Mouse (Mus musculus): Measurements from ENCODE around the gene Prtn3. TPM values are rescaled to one million over a fixed set of nuclear protein-coding genes. Genes with fewer than 3 reads are reported as not detected.

Gene Prtn3
- polyA plus RNA-seq, 1 experiment from 2014 or later, result 8.1 TPM

- Histone ChIP-seq H3K9me3 (no peaks in the 10 kb centered on the region), H3K4me3 (peak overlapping the region; percentile 73), H3K36me3 (replicated peaks) (peaks cover 58% of the 10 kb centered on the region), H3K27me3 (ENCODE audit: poor library complexity, severe bottlenecking) (peaks cover 38% of the 10 kb centered on the region), H3K4me1 (peaks cover 33% of the 10 kb centered on the region), H3K27ac (peak overlapping the region; percentile 99)
- 24% methylated on average over 14 of the region's 14 CpGs for WGBS
- DNase-seq (ENCODE audit: extremely low spot score, low spot score), result peak; percentile 57
Observed at GRCm38 (mm10) chr10:79909092-79909922, 35.0 kb downstream of the Prtn3 start.

GRCm38 (mm10) chr10:79910556-79910955 lies 36.3 kb downstream of the Prtn3 start, which contains the start of gene Gm26602:
Gene Gm26602, plus strand, starts transcription at chr10:79910856.
- Histone ChIP-seq H3K36me3 (replicated peaks) (peaks cover 45% of the 10 kb centered on the region), H3K27me3 (ENCODE audit: poor library complexity, severe bottlenecking) (peaks cover 32% of the 10 kb centered on the region), H3K4me1 (peaks cover 45% of the 10 kb centered on the region), H3K27ac (peak within 1 kb of the TSS; percentile 99; the same call in 1 of the 2 replicates), H3K9me3 (no peaks in the 10 kb centered on the region), H3K4me3 (0 out of 2 replicates have a peak within 1 kb of the TSS, but pooled peaks have one; percentile 1)
- WGBS, result 92% methylated on average over 4 of the region's 4 CpGs
- no peak for DNase-seq (ENCODE audit: extremely low spot score, low spot score)

GRCm38 (mm10) chr10:79912412-79912811 lies 38.1 kb downstream of the Prtn3 start:
- H3K9me3 ChIP-seq, result no peaks in the 10 kb centered on the region
- no peak overlapping the region; the same call in 1 of the 2 replicates for H3K4me3 ChIP-seq
- no peak for DNase-seq (ENCODE audit: extremely low spot score, low spot score)
- peaks cover 21% of the 10 kb centered on the region for H3K27me3 ChIP-seq (ENCODE audit: poor library complexity, severe bottlenecking)
- no peak overlapping the region for H3K27ac ChIP-seq
- peaks cover 62% of the 10 kb centered on the region for H3K4me1 ChIP-seq
- WGBS, result 67% methylated on average over 20 of the region's 20 CpGs
- peaks cover 30% of the 10 kb centered on the region for H3K36me3 ChIP-seq (replicated peaks)

- no peak for DNase-seq (ENCODE audit: extremely low spot score, low spot score)
- peaks cover 30% of the 10 kb centered on the region for H3K36me3 ChIP-seq (replicated peaks)
- H3K4me1 ChIP-seq, result peaks cover 65% of the 10 kb centered on the region
- peak overlapping the region; percentile 14; the same call in 1 of the 2 replicates for H3K4me3 ChIP-seq
- peaks cover 38% of the 10 kb centered on the region for H3K27me3 ChIP-seq (ENCODE audit: poor library complexity, severe bottlenecking)
- H3K27ac ChIP-seq, result no peak overlapping the region
- H3K9me3 ChIP-seq, result no peaks in the 10 kb centered on the region
- WGBS, result 67% methylated on average over 11 of the region's 11 CpGs
Observed at GRCm38 (mm10) chr10:79914131-79914947, 40.1 kb downstream of the Prtn3 start.

- H3K4me3 ChIP-seq, result peak overlapping the region; percentile 83; the same call in 1 of the 2 replicates
Observed at GRCm38 (mm10) chr10:79914948-79915596, 40.8 kb downstream of the Prtn3 start.

GRCm38 (mm10) chr10:79916081-79916480 lies 41.8 kb downstream of the Prtn3 start:
- 7% methylated on average over 8 of the region's 8 CpGs for WGBS

More at GRCm38 (mm10) chr10:79914948-79915596, 40.8 kb downstream of the Prtn3 start:
- H3K27me3 ChIP-seq (ENCODE audit: poor library complexity, severe bottlenecking), result peaks cover 45% of the 10 kb centered on the region
- H3K4me1 ChIP-seq, result peaks cover 68% of the 10 kb centered on the region
- H3K27ac ChIP-seq, result no peak overlapping the region
- H3K9me3 ChIP-seq, result no peaks in the 10 kb centered on the region
- 73% methylated on average over 7 of the region's 7 CpGs for WGBS
- no peak for DNase-seq (ENCODE audit: extremely low spot score, low spot score)
- H3K36me3 ChIP-seq (replicated peaks), result peaks cover 30% of the 10 kb centered on the region

GRCm38 (mm10) chr10:79916808-79917531 lies 42.7 kb downstream of the Prtn3 start, which contains the start of gene Kiss1r:
Gene Kiss1r, plus strand, starts transcription at chr10:79916971.
- H3K27ac ChIP-seq, result peak within 1 kb of the TSS; percentile 93
- peaks cover 87% of the 10 kb centered on the region for H3K4me1 ChIP-seq
- H3K27me3 ChIP-seq (ENCODE audit: poor library complexity, severe bottlenecking), result peaks cover 61% of the 10 kb centered on the region

More at GRCm38 (mm10) chr10:79916081-79916480, 41.8 kb downstream of the Prtn3 start:
- H3K36me3 ChIP-seq (replicated peaks), result peaks cover 22% of the 10 kb centered on the region
- H3K9me3 ChIP-seq, result no peaks in the 10 kb centered on the region
- peaks cover 78% of the 10 kb centered on the region for H3K4me1 ChIP-seq
- DNase-seq (ENCODE audit: extremely low spot score, low spot score), result no peak
- H3K27me3 ChIP-seq (ENCODE audit: poor library complexity, severe bottlenecking), result peaks cover 55% of the 10 kb centered on the region
- peak overlapping the region; percentile 83 for H3K4me3 ChIP-seq
- peak overlapping the region; percentile 93 for H3K27ac ChIP-seq

GRCm38 (mm10) chr10:79917532-79918100 lies 43.3 kb downstream of the Prtn3 start:
- Histone ChIP-seq H3K9me3 (no peaks in the 10 kb centered on the region), H3K36me3 (replicated peaks) (peaks cover 7% of the 10 kb centered on the region), H3K27me3 (ENCODE audit: poor library complexity, severe bottlenecking) (peaks cover 68% of the 10 kb centered on the region), H3K4me1 (peaks cover 83% of the 10 kb centered on the region), H3K27ac (no peak overlapping the region), H3K4me3 (peak overlapping the region; percentile 83)
- 65% methylated on average over 5 of the region's 5 CpGs for WGBS
- no peak for DNase-seq (ENCODE audit: extremely low spot score, low spot score)

More at GRCm38 (mm10) chr10:79916808-79917531, 42.7 kb downstream of the Prtn3 start, which contains the start of gene Kiss1r:
- DNase-seq (ENCODE audit: extremely low spot score, low spot score), result peak; percentile 83
- H3K36me3 ChIP-seq (replicated peaks), result peaks cover 13% of the 10 kb centered on the region
- H3K9me3 ChIP-seq, result no peaks in the 10 kb centered on the region
- H3K4me3 ChIP-seq, result peak within 1 kb of the TSS; percentile 83
- 3% methylated on average over 42 of the region's 42 CpGs for WGBS

GRCm38 (mm10) chr10:79918231-79919078 lies 44.2 kb downstream of the Prtn3 start:
- DNase-seq (ENCODE audit: extremely low spot score, low spot score), result no peak
- H3K27me3 ChIP-seq (ENCODE audit: poor library complexity, severe bottlenecking), result peaks cover 76% of the 10 kb centered on the region
- WGBS, result 3% methylated on average over 35 of the region's 35 CpGs
- H3K27ac ChIP-seq, result no peak overlapping the region
- peaks cover 81% of the 10 kb centered on the region for H3K4me1 ChIP-seq
- H3K36me3 ChIP-seq (replicated peaks), result no peaks in the 10 kb centered on the region; the same call in 1 of the 2 replicates
- peak overlapping the region; percentile 18 for H3K4me3 ChIP-seq
- H3K9me3 ChIP-seq, result no peaks in the 10 kb centered on the region

- no peak for DNase-seq (ENCODE audit: extremely low spot score, low spot score)
- Histone ChIP-seq H3K4me1 (peaks cover 72% of the 10 kb centered on the region), H3K9me3 (no peaks in the 10 kb centered on the region), H3K4me3 (peak overlapping the region; percentile 18), H3K27ac (no peak overlapping the region), H3K36me3 (replicated peaks) (no peaks in the 10 kb centered on the region), H3K27me3 (ENCODE audit: poor library complexity, severe bottlenecking) (peaks cover 81% of the 10 kb centered on the region)
- WGBS, result 2% methylated on average over 21 of the region's 21 CpGs
Observed at GRCm38 (mm10) chr10:79919251-79919849, 45.1 kb downstream of the Prtn3 start.
